Mouse (Mus musculus): ENCODE measurements around the gene Snw1. TPM values are rescaled to one million over a fixed set of nuclear protein-coding genes. Genes with fewer than 3 reads are reported as not detected.
"Not testable (repeated sequence)": the region's sequence is repeated elsewhere in the genome, so short reads cannot be mapped to it uniquely, and the experiment has no call there.

The Snw1 gene
- polyA plus RNA-seq (2012; rRNA removed): 10.5 and 13.6 TPM in 2 replicates

- TF ChIP-seq CTCF (conservative IDR thresholded peaks at IDR 0.05; ENCODE audit: insufficient read depth, insufficient read length, low read depth, low read length): no peak
- peak; percentile 89 for TF ChIP-seq POLR2A (IDR thresholded peaks at IDR 0.05; ENCODE audit: low read depth, low read length)
These were observed at the start of gene Snw1 for GRCm38 (mm10) chr12:87471964-87472786. TSS of gene Snw1 (minus strand) at chr12:87472274.

GRCm38 (mm10) chr12:87519616-87520015 lies 47.5 kb upstream of the Snw1 start:
- peak; percentile 43 for DNase-seq
- H3K4me3 ChIP-seq (ENCODE audit: insufficient read depth, low read depth, low read length); H3K27me3 ChIP-seq (replicated peaks; ENCODE audit: control insufficient read depth, insufficient read depth, low read length); H3K36me3 ChIP-seq (ENCODE audit: control insufficient read depth, insufficient read depth, low read length); H3K27ac ChIP-seq (ENCODE audit: insufficient read depth, low read depth, low read length); H3K4me1 ChIP-seq (ENCODE audit: control insufficient read depth, insufficient read depth, low read length): not testable (repeated sequence)
- 33% methylated on average over 3 of the region's 3 CpGs for WGBS

More at GRCm38 (mm10) chr12:87471964-87472786, at the start of gene Snw1:
- Histone ChIP-seq H3K36me3 (ENCODE audit: control insufficient read depth, insufficient read depth, low read length) (peaks cover 6% of the 10 kb centered on the region; the same call in 1 of the 2 replicates), H3K27me3 (replicated peaks; ENCODE audit: control insufficient read depth, insufficient read depth, low read length) (no peaks in the 10 kb centered on the region), H3K4me3 (ENCODE audit: insufficient read depth, low read depth, low read length) (peak within 1 kb of the TSS; percentile 89), H3K27ac (ENCODE audit: insufficient read depth, low read depth, low read length) (peak within 1 kb of the TSS; percentile 96), H3K4me1 (ENCODE audit: control insufficient read depth, insufficient read depth, low read length) (peaks cover 9% of the 10 kb centered on the region)
- peak; percentile 98 for DNase-seq
- WGBS: 3% methylated on average over 45 of the region's 45 CpGs

GRCm38 (mm10) chr12:87514016-87514415 lies 41.9 kb upstream of the Snw1 start, which contains the start of gene Gm8300:
TSS of gene Gm8300 (plus strand) at chr12:87514316.
- not testable (repeated sequence) for DNase-seq; H3K27me3 ChIP-seq (replicated peaks; ENCODE audit: control insufficient read depth, insufficient read depth, low read length); H3K27ac ChIP-seq (ENCODE audit: insufficient read depth, low read depth, low read length); H3K4me3 ChIP-seq (ENCODE audit: insufficient read depth, low read depth, low read length); H3K4me1 ChIP-seq (ENCODE audit: control insufficient read depth, insufficient read depth, low read length); H3K36me3 ChIP-seq (ENCODE audit: control insufficient read depth, insufficient read depth, low read length)
- WGBS: 85% methylated on average over 4 of the region's 4 CpGs

GRCm38 (mm10) chr12:87494421-87494820 lies 22.3 kb upstream of the Snw1 start, which contains the start of gene Gm5788:
TSS of gene Gm5788 (plus strand) at chr12:87494721.
- not testable (repeated sequence) for H3K4me1 ChIP-seq (ENCODE audit: control insufficient read depth, insufficient read depth, low read length); DNase-seq; H3K27me3 ChIP-seq (replicated peaks; ENCODE audit: control insufficient read depth, insufficient read depth, low read length); H3K36me3 ChIP-seq (ENCODE audit: control insufficient read depth, insufficient read depth, low read length); H3K27ac ChIP-seq (ENCODE audit: insufficient read depth, low read depth, low read length); H3K4me3 ChIP-seq (ENCODE audit: insufficient read depth, low read depth, low read length)
- WGBS: 100% methylated on average over 3 of the region's 3 CpGs

- not testable (repeated sequence) for H3K4me1 ChIP-seq (ENCODE audit: control insufficient read depth, insufficient read depth, low read length); H3K36me3 ChIP-seq (ENCODE audit: control insufficient read depth, insufficient read depth, low read length); H3K4me3 ChIP-seq (ENCODE audit: insufficient read depth, low read depth, low read length); H3K27me3 ChIP-seq (replicated peaks; ENCODE audit: control insufficient read depth, insufficient read depth, low read length); H3K27ac ChIP-seq (ENCODE audit: insufficient read depth, low read depth, low read length); DNase-seq
- 65% methylated on average over 2 of the region's 2 CpGs for WGBS
These were observed 16.6 kb upstream of the Snw1 start for GRCm38 (mm10) chr12:87488683-87489082.

GRCm38 (mm10) chr12:87482482-87482881 lies 10.4 kb upstream of the Snw1 start:
- not testable (repeated sequence) for H3K27ac ChIP-seq (ENCODE audit: insufficient read depth, low read depth, low read length); H3K27me3 ChIP-seq (replicated peaks; ENCODE audit: control insufficient read depth, insufficient read depth, low read length); H3K36me3 ChIP-seq (ENCODE audit: control insufficient read depth, insufficient read depth, low read length); H3K4me1 ChIP-seq (ENCODE audit: control insufficient read depth, insufficient read depth, low read length); DNase-seq; H3K4me3 ChIP-seq (ENCODE audit: insufficient read depth, low read depth, low read length)
- 69% methylated on average over 5 of the region's 5 CpGs for WGBS

GRCm38 (mm10) chr12:87474756-87475155 lies 2.7 kb upstream of the Snw1 start:
- whole genome bisulfite sequencing: 64% methylated on average over 3 of the region's 3 CpGs
- no peak overlapping the region for H3K4me3 ChIP-seq (ENCODE audit: insufficient read depth, low read depth, low read length)
- DNase-seq: no peak

More at GRCm38 (mm10) chr12:87474756-87475155, 2.7 kb upstream of the Snw1 start:
- peaks cover 9% of the 10 kb centered on the region for H3K4me1 ChIP-seq (ENCODE audit: control insufficient read depth, insufficient read depth, low read length)
- no peaks in the 10 kb centered on the region for H3K27me3 ChIP-seq (replicated peaks; ENCODE audit: control insufficient read depth, insufficient read depth, low read length)
- H3K36me3 ChIP-seq (ENCODE audit: control insufficient read depth, insufficient read depth, low read length): no peaks in the 10 kb centered on the region
- no peak overlapping the region for H3K27ac ChIP-seq (ENCODE audit: insufficient read depth, low read depth, low read length)
- no peak for TF ChIP-seq POLR2A (IDR thresholded peaks at IDR 0.05; ENCODE audit: low read depth, low read length)
- no peak for TF ChIP-seq CTCF (conservative IDR thresholded peaks at IDR 0.05; ENCODE audit: insufficient read depth, insufficient read length, low read depth, low read length)
